Mouse (Mus musculus) left cerebral cortex, adult 6 months (tissue): Measurements from ENCODE around the gene Gzma. TPM values are rescaled to one million over a fixed set of nuclear protein-coding genes. Genes with fewer than 3 reads are reported as not detected.

Source experiments
- long read RNA-seq, 2 experiments: library from polyadenylated mRNA; unstranded; transcript quantifications; one replicate each; pipeline ENCODE4 v2.0.0; 2019 to 2020
- polyA plus RNA-seq: library from polyadenylated mRNA; unstranded; fragments of <200 nt; fragmentation: Nextera tagmentation; gene quantifications from 2 replicates; pipeline ENCODE4 v1.2.3, GENCODE M21; 2021

Gene Gzma
- polyA plus RNA-seq: not detected in 2 replicates
- long read RNA-seq, experiment 1: 0 reads
- long read RNA-seq, experiment 2: 0 reads

GRCm38 (mm10) chr13:113100879-113101278 lies at the start of gene Gzma:
Gzma (minus strand) TSS chr13:113100981.

DNA sequence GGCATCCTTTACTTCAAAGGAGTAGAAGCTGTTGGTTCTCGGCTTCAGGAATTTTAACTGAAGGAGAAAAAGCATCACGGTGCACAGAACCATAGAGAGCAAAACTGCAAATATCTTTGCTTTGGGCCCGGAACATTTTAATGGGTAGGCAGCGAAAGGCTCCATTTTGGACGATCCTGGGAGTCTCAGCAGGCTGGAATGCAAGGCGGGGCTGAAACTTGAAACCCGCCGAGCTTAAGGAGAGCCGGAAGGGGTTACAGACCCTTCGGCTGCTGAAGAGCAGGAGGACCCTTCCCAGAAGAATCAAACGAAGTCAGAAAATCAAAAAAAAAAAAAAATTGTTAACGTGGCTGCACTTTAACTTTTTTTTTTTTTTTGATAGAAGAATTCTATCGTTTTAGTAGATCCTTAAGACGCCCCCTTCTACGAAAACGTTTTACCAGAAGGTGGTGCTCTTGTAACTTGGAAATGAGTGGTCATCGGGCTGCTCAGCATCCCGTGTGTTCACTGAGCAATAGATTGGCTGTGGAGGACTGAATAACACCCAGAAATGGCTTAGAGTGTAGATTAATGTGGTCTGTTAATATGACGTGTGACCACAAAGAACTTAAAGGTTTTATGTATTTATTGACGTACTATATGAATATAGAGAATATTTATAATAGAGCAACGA lies 54.4 kb downstream of the Gzma start, which contains the start of gene Gpx8:
Gpx8 (minus strand) TSS at position 200 of the 673 bp plus-strand sequence.

Other genes with a start within 250 kb of the Gzma start
- gene Mtrex, start 173.6 kb downstream of the Gzma start, polyA plus RNA-seq: 20.2 and 22.8 TPM in 2 replicates
- 13.4 and 17.0 TPM in 2 replicates for gene Dhx29, start 173.5 kb downstream of the Gzma start, polyA plus RNA-seq
- gene Ccno, start 113.2 kb downstream of the Gzma start, polyA plus RNA-seq: 1.7 and 3.0 TPM in 2 replicates
- gene Mcidas, start 107.1 kb downstream of the Gzma start, polyA plus RNA-seq: 0.30 and 0.37 TPM in 2 replicates
- not detected in 2 replicates for gene Cdc20b, start 65.9 kb downstream of the Gzma start, polyA plus RNA-seq
- 7.3 and 7.8 TPM in 2 replicates for gene Gpx8, start 54.6 kb downstream of the Gzma start, polyA plus RNA-seq
- 0.05 and 0.15 TPM in 2 replicates for gene Esm1, start 108.7 kb upstream of the Gzma start, polyA plus RNA-seq
- 0.09 and 0.21 TPM in 2 replicates for gene Gzmk, start 124.9 kb upstream of the Gzma start, polyA plus RNA-seq
- 0.04 and 0.16 TPM in 2 replicates for gene BC067074, start 192.2 kb upstream of the Gzma start, polyA plus RNA-seq